9 mouse cellular contexts compared by ENCODE assay signal in genomic region chr6:149119853-149120252, GRCm38 (mm10). TPM values are rescaled to one million over a fixed set of nuclear protein-coding genes. Genes with fewer than 3 reads are reported as not detected.
A peak's percentile ranks its signal among the peaks of the same experiment; 100 is the strongest.
DNase-seq lines count a peak whose midpoint lies in the region; ATAC-seq and TF ChIP-seq lines count a peak whose summit lies in the region.
"Had no signal": no experiment of that assay in that cellular context is flagged by ENCODE, and none has a peak within 500 bp of the region (broad histone marks: within the 10 kb centered on the region; RNA-seq: fewer than 3 reads in every experiment).

No protein-coding gene starts in this region.

- H3K4me1 ChIP-seq in CH12.LX (ENCODE audit: control insufficient read depth in 1 of 2, insufficient read depth in 2 of 2) = peaks cover 5 to 11% of the 10 kb centered on the region in 2 experiments; a peak in 3 of 4 replicates
- H3K4me1 ChIP-seq in liver, embryonic 13.5 days (replicated peaks) = no peaks in the 10 kb centered on the region
- H3K4me1 ChIP-seq in neural tube, embryonic 14.5 days (ENCODE audit: control insufficient read depth, insufficient read depth, low read length) = no peaks in the 10 kb centered on the region
- H3K4me1 ChIP-seq: embryonic facial prominence, embryonic 15.5 days had no signal

- dilution Hi-C loops in CH12.LX (cut with MboI; ENCODE audit: extremely low pct_ligation_motif_present, extremely low pct_unique_long_range_greater_than_20kb, low sequenced_read_pairs) = no loop called here

- in situ Hi-C loops in CH12.LX (cut with MboI; ENCODE audit: low pct_ligation_motif_present, low pct_unique_long_range_greater_than_20kb, low sequenced_read_pairs) = loop anchor here (5.0 to 25.0 kb wide), 3 partner anchors 55 to 183 kb away; partner anchors contain the start of gene Sinhcaf

- no peak for TF ChIP-seq EP300 in CH12.LX (IDR thresholded peaks at IDR 0.05; ENCODE audit: low read length)

- H3K27me3 ChIP-seq in CH12.LX (replicated peaks) = no peaks in the 10 kb centered on the region
- H3K27me3 ChIP-seq in liver, embryonic 13.5 days = no peaks in the 10 kb centered on the region
- H3K27me3 ChIP-seq in neural tube, embryonic 14.5 days (ENCODE audit: control insufficient read depth, insufficient read depth, low read length) = no peaks in the 10 kb centered on the region
- H3K27me3 ChIP-seq: embryonic facial prominence, embryonic 15.5 days had no signal

- 30% methylated on average over 2 of the region's 2 CpGs for WGBS in liver, embryonic 13.5 days (ENCODE audit: insufficient replicate concordance)
- WGBS in neural tube, embryonic 14.5 days = 47% methylated on average over 2 of the region's 2 CpGs

- TF ChIP-seq RAD21 in CH12.LX (IDR thresholded peaks at IDR 0.05; ENCODE audit: low read depth, low read length) = peak; percentile 99

- no peaks in the 10 kb centered on the region for H3K9me3 ChIP-seq in CH12.LX (replicated peaks; ENCODE audit: low read length)
- no peaks in the 10 kb centered on the region for H3K9me3 ChIP-seq in liver, embryonic 13.5 days (replicated peaks)
- H3K9me3 ChIP-seq in neural tube, embryonic 14.5 days (ENCODE audit: control insufficient read depth, low read length) = no peaks in the 10 kb centered on the region
- H3K9me3 ChIP-seq: embryonic facial prominence, embryonic 15.5 days had no signal

- ATAC-seq in granulocyte monocyte progenitor cell, adult 5-6 weeks (replicated peaks; ENCODE audit: poor library complexity, severe bottlenecking) = peak; percentile 97
- peak; percentile 35; the same call in 1 of the 2 replicates for ATAC-seq in liver, embryonic 13.5 days (ENCODE audit: low read depth)
- ATAC-seq in neural tube, embryonic 14.5 days (ENCODE audit: low read depth) = peak; percentile 74

- no peak overlapping the region for H3K27ac ChIP-seq in CH12.LX (ENCODE audit: insufficient read depth, low read depth)
- H3K27ac ChIP-seq in liver, embryonic 13.5 days = no peak overlapping the region
- H3K27ac ChIP-seq in neural tube, embryonic 14.5 days (ENCODE audit: low read depth, low read length) = no peak overlapping the region
- H3K27ac ChIP-seq: embryonic facial prominence, embryonic 15.5 days had no signal

- no peak overlapping the region for H3K4me2 ChIP-seq in CH12.LX (ENCODE audit: insufficient read depth, low read depth, poor library complexity, severe bottlenecking)
- no peak overlapping the region for H3K4me2 ChIP-seq in liver, embryonic 13.5 days
- H3K4me2 ChIP-seq in neural tube, embryonic 14.5 days (ENCODE audit: low read depth, low read length) = no peak overlapping the region
- H3K4me2 ChIP-seq: embryonic facial prominence, embryonic 15.5 days had no signal

- H3K36me3 ChIP-seq in CH12.LX (replicated peaks in 1 of 2; ENCODE audit: control insufficient read depth in 1 of 2, insufficient read depth in 1 of 2, low read length in 1 of 2) = no peaks in the 10 kb centered on the region
- no peaks in the 10 kb centered on the region for H3K36me3 ChIP-seq in liver, embryonic 13.5 days
- no peaks in the 10 kb centered on the region for H3K36me3 ChIP-seq in neural tube, embryonic 14.5 days (ENCODE audit: control insufficient read depth, insufficient read depth, low read length)
- H3K36me3 ChIP-seq: embryonic facial prominence, embryonic 15.5 days had no signal

- no peaks in the 10 kb centered on the region for H3K79me2 ChIP-seq in CH12.LX (replicated peaks; ENCODE audit: control insufficient read depth, extremely low read depth, insufficient read depth, poor library complexity, severe bottlenecking)

- H3K9ac ChIP-seq in CH12.LX (ENCODE audit: insufficient read depth, low read depth) = no peak overlapping the region
- H3K9ac ChIP-seq in liver, embryonic 13.5 days = no peak overlapping the region
- no peak overlapping the region for H3K9ac ChIP-seq in neural tube, embryonic 14.5 days (replicated peaks; ENCODE audit: low read depth, low read length)
- H3K9ac ChIP-seq: embryonic facial prominence, embryonic 15.5 days had no signal

- TF ChIP-seq POLR2A in CH12.LX (IDR thresholded peaks at IDR 0.05; ENCODE audit: low read depth, low read length) = no peak

- peak; percentile 78 to 97 for TF ChIP-seq CTCF in CH12.LX (conservative IDR thresholded peaks at IDR 0.05 in 1 of 2, IDR thresholded peaks at IDR 0.05 in 1 of 2; ENCODE audit: low read depth in 2 of 2, low read length in 2 of 2)

- peak; percentile 91 for DNase-seq in 3T3-L1 (ENCODE audit: low read depth, low spot score)
- peak; percentile 77 for DNase-seq in CH12.LX (ENCODE audit: extremely low read depth)
- peak; percentile 80 to 86 for DNase-seq in cerebellum, postnatal 14 days
- DNase-seq in kidney, adult 9 months = peak; percentile 91
- DNase-seq in liver, embryonic 13.5 days = peak; percentile 25
- no peak for DNase-seq in ovary, adult 18-20 months (ENCODE audit: low spot score)

- H3K4me3 ChIP-seq in CH12.LX (replicated peaks in 1 of 3; ENCODE audit: low read depth in 2 of 3, low read length in 2 of 3, poor library complexity in 1 of 3) = no peak overlapping the region
- no peak overlapping the region for H3K4me3 ChIP-seq in liver, embryonic 13.5 days (replicated peaks)
- no peak overlapping the region for H3K4me3 ChIP-seq in neural tube, embryonic 14.5 days (ENCODE audit: low read depth, low read length)
- H3K4me3 ChIP-seq: embryonic facial prominence, embryonic 15.5 days had no signal

TF ChIP-seq in CH12.LX, 34 proteins besides CTCF, POLR2A, EP300 and RAD21:
- TF ChIP-seq MEF2A (IDR thresholded peaks at IDR 0.05; ENCODE audit: borderline replicate concordance, low read depth, low read length) (peak; percentile 79), ZMIZ1 (IDR thresholded peaks at IDR 0.05; ENCODE audit: low read depth, low read length) (no peak), GABPA (IDR thresholded peaks at IDR 0.05; ENCODE audit: insufficient replicate concordance, low read depth, low read length) (no peak), SIN3A (IDR thresholded peaks at IDR 0.05; ENCODE audit: low read length) (peak; percentile 49; the same call in 1 of the 2 replicates), NELFE (IDR thresholded peaks at IDR 0.05; ENCODE audit: low read depth, low read length) (no peak), PAX5 (IDR thresholded peaks at IDR 0.05; ENCODE audit: low read length) (no peak), IRF4 (IDR thresholded peaks at IDR 0.05; ENCODE audit: low read depth, low read length) (no peak; the same call in 1 of the 2 replicates), SMC3 (IDR thresholded peaks at IDR 0.05; ENCODE audit: low read depth, low read length) (peak; percentile 98), KAT2A (IDR thresholded peaks at IDR 0.05; ENCODE audit: insufficient replicate concordance, low read length) (no peak), MYC (IDR thresholded peaks at IDR 0.05; ENCODE audit: low read depth, low read length) (0 out of 2 replicates have a peak, but pooled peaks have one; percentile 54), NRF1 (IDR thresholded peaks at IDR 0.05; ENCODE audit: low read depth, low read length) (no peak), MAZ (IDR thresholded peaks at IDR 0.05; ENCODE audit: low read depth, low read length) (no peak), JUN (IDR thresholded peaks at IDR 0.05; ENCODE audit: insufficient read depth, low read depth, low read length) (0 out of 2 replicates have a peak, but pooled peaks have one; percentile 10), ZKSCAN1 (IDR thresholded peaks at IDR 0.05; ENCODE audit: borderline replicate concordance, low read depth, low read length) (no peak), ETS1 (conservative IDR thresholded peaks at IDR 0.05; ENCODE audit: low read depth, low read length) (no peak), ZC3H11A (IDR thresholded peaks at IDR 0.05; ENCODE audit: low read depth, low read length) (peak; percentile 92)

RNA-seq across cellular contexts. Expression of gene Gm10203, which starts 10.1 kb away (rescaled TPM):
- total RNA-seq in CH12.LX (2012; rRNA removed) (not detected in 2 replicates), CH12.LX (2014; rRNA removed) (not detected in 2 replicates)
- polyA plus RNA-seq in CH12.LX (2012; ENCODE audit: insufficient read length, low read depth) = not detected in 2 replicates
- total RNA-seq in granulocyte monocyte progenitor cell, adult 5-6 weeks (2014; fragmentation: Nextera tagmentation) = not detected in 2 replicates
- total RNA-seq in granulocyte monocyte progenitor cell, adult 5-6 weeks (2017) = not detected in 2 replicates
- not detected in 2 replicates for polyA plus RNA-seq in liver, embryonic 13.5 days (2015; fragmentation: Nextera tagmentation; extraction: Ambion mirVana)
- polyA plus RNA-seq in neural tube, embryonic 14.5 days (2014; fragmentation: Nextera tagmentation; extraction: Ambion mirVana) = not detected in 2 replicates
- polyA plus RNA-seq: embryonic facial prominence, embryonic 15.5 days had no signal

RNA-seq across cellular contexts. Expression of gene Dennd5b, which starts 18.4 kb away (rescaled TPM):
- total RNA-seq in CH12.LX (2012; rRNA removed) (3.1 and 5.4 TPM in 2 replicates), CH12.LX (2014; rRNA removed) (1.4 and 1.6 TPM in 2 replicates)
- polyA plus RNA-seq in CH12.LX (2012; ENCODE audit: insufficient read length, low read depth) = 1.3 and 2.2 TPM in 2 replicates
- total RNA-seq in granulocyte monocyte progenitor cell, adult 5-6 weeks (2014; fragmentation: Nextera tagmentation) = 2.0 and 4.0 TPM in 2 replicates
- 0.67 and 0.95 TPM in 2 replicates for total RNA-seq in granulocyte monocyte progenitor cell, adult 5-6 weeks (2017)
- 3.8 and 4.3 TPM in 2 replicates for polyA plus RNA-seq in liver, embryonic 13.5 days (2015; fragmentation: Nextera tagmentation; extraction: Ambion mirVana)
- polyA plus RNA-seq in neural tube, embryonic 14.5 days (2014; fragmentation: Nextera tagmentation; extraction: Ambion mirVana) = 23.3 and 32.3 TPM in 2 replicates

RNA-seq across cellular contexts. Expression of gene Etfbkmt, which starts 19.8 kb away (rescaled TPM):
- 5.6 and 7.8 TPM in 2 replicates for total RNA-seq in CH12.LX (2012; rRNA removed)
- 17.3 and 18.9 TPM in 2 replicates for total RNA-seq in CH12.LX (2014; rRNA removed)
- polyA plus RNA-seq in CH12.LX (2012; ENCODE audit: insufficient read length, low read depth) = 9.3 and 12.4 TPM in 2 replicates
- 7.8 and 23.3 TPM in 2 replicates for total RNA-seq in granulocyte monocyte progenitor cell, adult 5-6 weeks (2014; fragmentation: Nextera tagmentation)
- total RNA-seq in granulocyte monocyte progenitor cell, adult 5-6 weeks (2017) = 6.1 and 10.3 TPM in 2 replicates
- 11.5 and 13.5 TPM in 2 replicates for polyA plus RNA-seq in liver, embryonic 13.5 days (2015; fragmentation: Nextera tagmentation; extraction: Ambion mirVana)
- 6.2 and 6.7 TPM in 2 replicates for polyA plus RNA-seq in neural tube, embryonic 14.5 days (2014; fragmentation: Nextera tagmentation; extraction: Ambion mirVana)

Comparison
In these comparisons a context has a peak if more than half of its experiments do, and no peak if none do; other contexts are left out.
1. ATAC-seq: peak in every context shown above with its lines; median percentile 97 in granulocyte monocyte progenitor cell, adult 5-6 weeks; 74 in neural tube, embryonic 14.5 days; 35 in liver, embryonic 13.5 days.